Mouse (Mus musculus) testis, adult 2 months (tissue): Measurements from ENCODE around the gene Zfp62. TPM values are rescaled to one million over a fixed set of nuclear protein-coding genes. Genes with fewer than 3 reads are reported as not detected.
"Not testable (repeated sequence)": the region's sequence is repeated elsewhere in the genome, so short reads cannot be mapped to it uniquely, and the experiment has no call there.

Experiments
- H3K27ac ChIP-seq: fragments of 200-500 bp; 2 replicates; pipeline ENCODE4 v1.5.1; 2012; ENCODE audit warnings: low read depth, low read length; ENCODE audit not compliant: control insufficient read depth, insufficient read depth
- H3K27me3 ChIP-seq: fragments of 200-500 bp; 2 replicates; pipeline ENCODE4 v1.6.1; 2012; ENCODE audit warnings: mild to moderate bottlenecking, low read length, moderate library complexity; ENCODE audit not compliant: control insufficient read depth, insufficient read depth
- H3K36me3 ChIP-seq: fragments of 200-500 bp; 2 replicates; pipeline ENCODE4 v1.6.1; 2012; ENCODE audit warnings: mild to moderate bottlenecking, low read length; ENCODE audit not compliant: control insufficient read depth, insufficient read depth
- H3K4me1 ChIP-seq: fragments of 200-500 bp; 2 replicates; pipeline ENCODE4 v1.6.1; 2012; ENCODE audit warnings: low read length; ENCODE audit not compliant: control insufficient read depth, insufficient read depth
- H3K4me3 ChIP-seq: fragments of 200-500 bp; 2 replicates; pipeline ENCODE4 v1.5.1; 2012; ENCODE audit warnings: low read depth, mild to moderate bottlenecking, low read length, moderate library complexity, mixed read lengths; ENCODE audit not compliant: control insufficient read depth
- CTCF ChIP-seq: fragments of 200-500 bp; IDR thresholded peaks from 2 replicates; pipeline ENCODE4 v1.5.1; 2012; ENCODE audit warnings: low read depth, mild to moderate bottlenecking, inconsistent platforms, low read length, moderate library complexity; ENCODE audit not compliant: control insufficient read depth, insufficient read depth, insufficient replicate concordance
- POLR2A ChIP-seq: fragments of 200-500 bp; IDR thresholded peaks from 2 replicates; pipeline ENCODE4 v1.6.1; 2012; ENCODE audit warnings: low read depth, mild to moderate bottlenecking, inconsistent platforms, low read length, moderate library complexity; ENCODE audit not compliant: control insufficient read depth
- polyA plus RNA-seq: library from polyadenylated mRNA; depleted of rRNA; stranded (reverse); fragments of >200 nt; gene quantifications from 2 replicates; pipeline ENCODE4 v1.2.3, GENCODE M21; 2012

The Zfp62 gene
- polyA plus RNA-seq, 1 experiment = 5.4 TPM

DNA sequence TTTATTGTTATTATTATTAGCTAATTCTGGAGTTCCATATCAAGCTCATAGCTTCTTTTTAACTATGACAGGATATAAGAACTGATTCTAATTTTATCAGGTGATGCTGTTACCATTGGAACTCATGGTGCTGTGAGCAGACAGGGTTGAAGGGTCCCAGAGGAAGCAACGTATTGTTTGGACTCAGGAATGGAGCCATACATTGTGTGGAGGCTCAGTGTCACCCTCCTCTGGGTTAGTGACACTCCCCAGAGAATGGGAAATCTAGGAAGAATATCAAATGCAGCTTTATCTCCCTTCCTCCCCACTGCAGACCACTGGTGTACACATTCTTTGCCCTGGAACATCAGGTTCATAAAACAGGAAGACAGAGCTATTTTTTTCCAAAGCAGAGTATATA lies 19.9 kb upstream of the Zfp62 start:
- no peak overlapping the region for H3K4me3 ChIP-seq
- H3K4me1 ChIP-seq = peaks cover 3% of the 10 kb centered on the region; the same call in 1 of the 2 replicates
- TF ChIP-seq POLR2A (no peak), CTCF (no peak)
- H3K27me3 ChIP-seq = no peaks in the 10 kb centered on the region; the same call in 1 of the 2 replicates
- no peaks in the 10 kb centered on the region for H3K36me3 ChIP-seq
- H3K27ac ChIP-seq = no peak overlapping the region

DNA sequence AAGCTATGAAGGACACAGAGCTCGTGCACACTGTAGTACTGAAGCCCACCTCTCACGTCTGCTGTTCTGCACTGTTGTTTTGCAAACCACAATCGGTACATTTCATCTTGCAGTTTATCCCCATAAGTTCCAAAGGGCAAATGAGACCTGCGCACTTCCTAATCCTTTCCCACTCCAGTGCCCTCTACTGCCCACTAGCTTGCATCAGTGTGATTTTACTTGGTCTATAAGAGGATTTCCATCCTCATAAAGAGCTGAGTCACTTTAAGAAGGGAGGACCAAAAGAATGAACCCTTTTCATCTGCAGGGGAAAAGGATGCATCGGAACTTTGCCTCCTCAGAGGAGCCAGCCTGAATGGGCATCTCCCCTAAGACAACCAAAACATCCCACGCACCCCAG lies 16.6 kb upstream of the Zfp62 start:
- no peak for TF ChIP-seq POLR2A
- TF ChIP-seq CTCF = no peak
- Histone ChIP-seq H3K27ac (no peak overlapping the region), H3K36me3 (no peaks in the 10 kb centered on the region), H3K4me3 (no peak overlapping the region), H3K27me3 (no peaks in the 10 kb centered on the region), H3K4me1 (no peaks in the 10 kb centered on the region; the same call in 1 of the 2 replicates)

DNA sequence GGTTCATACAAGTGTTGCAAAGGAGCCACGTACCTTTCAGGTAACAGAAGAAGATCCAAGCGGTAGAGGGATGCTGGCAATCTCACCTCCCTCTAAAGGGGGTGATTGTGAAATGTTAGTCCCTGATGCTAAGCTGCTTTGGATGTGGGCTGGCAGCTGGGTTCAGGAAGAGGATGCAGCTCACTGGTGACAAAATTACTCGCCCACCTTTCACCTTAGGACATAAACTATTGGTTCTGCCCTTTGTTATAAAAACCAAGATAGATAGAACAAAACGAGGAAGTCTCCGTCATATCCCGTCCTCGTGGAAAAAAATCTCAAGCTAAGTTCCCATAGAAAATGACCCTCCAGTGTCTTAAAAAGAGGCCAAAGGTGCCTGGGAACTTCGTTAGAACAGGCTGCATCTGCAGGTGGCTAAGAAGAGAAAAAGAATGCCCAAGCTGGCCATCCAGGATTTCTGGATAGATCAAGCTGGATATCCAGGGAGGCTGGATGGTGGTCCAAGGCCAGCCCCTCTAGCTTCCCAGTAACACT lies 16.1 kb upstream of the Zfp62 start, which contains the start of gene Btnl9:
Btnl9 (minus strand) TSS at position 205 of the 534 bp plus-strand sequence.
- Histone ChIP-seq H3K36me3 (no peaks in the 10 kb centered on the region), H3K27me3 (no peaks in the 10 kb centered on the region), H3K4me3 (peak within 1 kb of the TSS; percentile 13), H3K4me1 (no peaks in the 10 kb centered on the region; the same call in 1 of the 2 replicates), H3K27ac (no peak within 1 kb of the TSS)
- no peak for TF ChIP-seq POLR2A
- no peak for TF ChIP-seq CTCF

DNA sequence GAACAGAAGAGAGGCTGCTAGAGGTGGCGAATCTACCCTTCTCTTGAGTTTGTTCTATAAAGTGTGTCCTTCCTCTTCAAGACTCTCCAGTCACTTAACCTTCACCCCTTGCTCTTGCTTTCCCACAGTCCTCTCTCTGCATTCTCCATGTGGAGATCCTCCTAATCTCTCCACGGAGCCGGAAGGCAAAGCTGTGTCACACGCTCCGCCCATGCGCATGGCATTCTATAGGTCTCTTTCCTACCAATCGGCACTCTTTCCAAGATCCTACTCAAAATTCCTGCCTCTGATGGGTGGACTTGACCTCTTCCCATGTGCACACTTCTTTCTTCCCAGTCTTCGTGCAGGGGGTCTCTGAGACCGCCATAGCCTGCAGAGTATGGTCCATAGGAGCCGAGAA lies 15.4 kb upstream of the Zfp62 start:
- no peaks in the 10 kb centered on the region; the same call in 1 of the 2 replicates for H3K4me1 ChIP-seq
- TF ChIP-seq POLR2A (no peak), CTCF (no peak)
- peak overlapping the region; percentile 13 for H3K4me3 ChIP-seq
- no peak overlapping the region for H3K27ac ChIP-seq
- H3K36me3 ChIP-seq = no peaks in the 10 kb centered on the region
- no peaks in the 10 kb centered on the region for H3K27me3 ChIP-seq

DNA sequence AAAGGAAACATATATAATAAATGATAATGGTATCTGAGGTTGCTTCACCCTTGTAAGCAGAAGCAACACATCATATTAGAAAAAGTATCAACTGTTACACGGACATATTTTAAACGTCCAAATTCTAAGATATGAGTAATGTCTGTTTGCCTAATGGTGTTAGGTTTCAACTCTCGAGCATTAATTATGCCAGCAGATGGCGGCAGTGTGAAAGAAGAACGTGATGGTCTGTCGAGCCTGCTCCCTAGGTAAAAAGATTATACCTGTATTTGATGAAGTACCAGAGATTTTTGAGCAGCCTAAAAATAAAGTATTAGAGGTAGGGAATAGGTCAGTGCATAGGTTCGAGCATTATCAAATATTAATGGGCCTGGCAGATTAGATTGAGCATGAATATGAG lies 13.4 kb upstream of the Zfp62 start:
- no peak overlapping the region for H3K27ac ChIP-seq
- H3K4me3 ChIP-seq = no peak overlapping the region
- H3K4me1 ChIP-seq = no peaks in the 10 kb centered on the region; the same call in 1 of the 2 replicates
- TF ChIP-seq POLR2A (no peak), CTCF (no peak)
- no peaks in the 10 kb centered on the region for H3K27me3 ChIP-seq
- H3K36me3 ChIP-seq = no peaks in the 10 kb centered on the region

DNA sequence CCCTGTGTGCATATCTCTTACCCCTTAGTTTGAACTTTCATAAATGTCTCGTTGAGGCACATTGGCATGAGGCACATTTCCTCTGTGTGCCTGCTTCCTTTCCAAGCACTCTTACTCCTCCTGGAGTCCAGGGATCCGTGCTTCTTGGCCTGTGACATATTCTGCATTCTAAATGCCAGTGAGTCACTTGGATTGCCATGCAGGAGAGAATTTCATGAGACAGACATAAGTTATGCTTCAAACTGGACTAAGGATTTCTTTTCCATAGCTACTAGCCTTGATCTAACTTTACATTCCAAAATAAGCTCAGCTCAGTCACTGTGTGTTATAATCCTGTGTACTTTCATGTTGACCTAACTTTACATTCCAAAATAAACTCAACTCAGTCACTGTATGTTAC lies 12.0 kb upstream of the Zfp62 start:
- H3K27me3 ChIP-seq = no peaks in the 10 kb centered on the region
- no peak for TF ChIP-seq POLR2A
- no peak for TF ChIP-seq CTCF
- H3K4me3 ChIP-seq = no peak overlapping the region
- H3K36me3 ChIP-seq = no peaks in the 10 kb centered on the region
- no peak overlapping the region for H3K27ac ChIP-seq
- H3K4me1 ChIP-seq = no peaks in the 10 kb centered on the region; the same call in 1 of the 2 replicates

DNA sequence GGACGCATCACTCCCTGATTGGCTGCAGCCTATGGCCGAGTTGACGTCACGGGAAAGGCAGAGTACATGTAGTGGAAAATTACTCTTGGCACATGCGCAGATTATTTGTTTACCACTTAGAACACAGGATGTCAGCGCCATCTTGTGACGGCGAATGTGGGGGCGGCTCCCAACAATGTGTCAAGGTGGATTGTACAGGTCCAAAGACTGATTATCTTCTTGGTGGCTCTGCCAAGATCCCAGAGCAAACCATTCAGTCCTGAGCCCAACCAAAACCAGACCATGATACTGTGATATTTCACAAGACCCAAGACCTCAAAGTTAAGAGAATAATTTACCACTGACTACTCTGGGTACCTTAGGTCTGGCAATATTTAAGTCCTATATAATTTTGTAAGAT lies 8.3 kb upstream of the Zfp62 start:
- H3K27me3 ChIP-seq, H3K4me3 ChIP-seq, H3K4me1 ChIP-seq, H3K27ac ChIP-seq, H3K36me3 ChIP-seq: not testable (repeated sequence)

DNA sequence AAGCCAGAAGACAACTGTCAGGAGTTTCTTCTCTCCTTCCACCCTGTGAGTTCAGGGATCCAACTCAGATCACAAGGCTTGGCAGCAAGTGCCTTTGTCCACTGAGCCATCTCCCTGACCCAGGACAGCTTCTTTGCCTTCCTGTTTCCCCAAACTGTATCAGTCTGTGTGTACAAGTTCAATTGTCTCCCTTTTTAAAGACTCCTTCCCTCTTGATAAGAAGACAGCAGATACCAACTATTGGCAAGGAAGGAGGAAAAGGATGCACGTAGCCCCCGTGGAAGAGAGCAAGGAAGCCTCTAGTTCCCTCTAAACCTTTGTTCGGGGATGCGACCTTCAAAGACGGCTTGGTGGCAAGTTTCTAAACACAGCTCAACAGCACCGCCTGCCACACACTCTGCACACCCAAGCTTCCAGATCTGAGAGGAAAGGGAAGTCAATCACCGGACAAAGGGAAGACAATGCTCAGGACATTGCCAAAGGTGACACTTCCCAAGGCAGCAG lies 7.2 kb upstream of the Zfp62 start:
- Histone ChIP-seq H3K4me3 (no peak overlapping the region), H3K4me1 (no peaks in the 10 kb centered on the region), H3K27ac (no peak overlapping the region), H3K36me3 (no peaks in the 10 kb centered on the region), H3K27me3 (no peaks in the 10 kb centered on the region)
- TF ChIP-seq CTCF = no peak
- TF ChIP-seq POLR2A = no peak
